Mouse (Mus musculus) erythroblast, embryonic 14.5 days (primary cell): Measurements from ENCODE around the gene A930018P22Rik. TPM values are rescaled to one million over a fixed set of nuclear protein-coding genes. Genes with fewer than 3 reads are reported as not detected.

Experiments used
- H3K27me3 ChIP-seq: 2 replicates; pipeline ENCODE4 v1.6.1; 2012; ENCODE audit warnings: inconsistent platforms; ENCODE audit not compliant: control insufficient read depth
- H3K36me3 ChIP-seq: 2 replicates; pipeline ENCODE4 v1.6.1; 2012; ENCODE audit warnings: mild to moderate bottlenecking, inconsistent platforms; ENCODE audit not compliant: control insufficient read depth
- H3K4me1 ChIP-seq: 2 replicates; pipeline ENCODE4 v1.6.1; 2012; ENCODE audit warnings: inconsistent platforms; ENCODE audit not compliant: control insufficient read depth
- H3K4me3 ChIP-seq: replicated peaks from 2 replicates; pipeline ENCODE3; 2012; ENCODE audit warnings: moderate library complexity, mild to moderate bottlenecking, inconsistent platforms
- H3K9me3 ChIP-seq: 2 replicates; pipeline ENCODE4 v1.6.1; 2012; ENCODE audit warnings: low read length, inconsistent platforms, mixed read lengths; ENCODE audit not compliant: control insufficient read depth
- GATA1 ChIP-seq: IDR thresholded peaks from 2 replicates; pipeline ENCODE4 v1.6.1; 2012; ENCODE audit warnings: low read length, inconsistent platforms, mixed read lengths
- TAL1 ChIP-seq: IDR thresholded peaks from 3 replicates; pipeline ENCODE4 v1.6.1; 2012; ENCODE audit warnings: low read length, inconsistent platforms, mixed read lengths
- polyA plus RNA-seq: library from polyadenylated mRNA; stranded (reverse); fragments of >175 nt; gene quantifications from 2 replicates; pipeline ENCODE4 v1.2.3, GENCODE M21; 2012

A930018P22Rik gene
- polyA plus RNA-seq, 1 experiment = 0.96 TPM

GRCm38 (mm10) chr2:104133042-104133810, 10.7 kb downstream of the A930018P22Rik start:
- H3K4me3 ChIP-seq = no peak overlapping the region
- TF ChIP-seq GATA1 = no peak
- no peak for TF ChIP-seq TAL1
- no peaks in the 10 kb centered on the region for H3K9me3 ChIP-seq
- peaks cover 57% of the 10 kb centered on the region for H3K4me1 ChIP-seq
- peaks cover 27% of the 10 kb centered on the region for H3K27me3 ChIP-seq
- no peaks in the 10 kb centered on the region for H3K36me3 ChIP-seq

- TF ChIP-seq TAL1 (no peak), GATA1 (no peak)
- peaks cover 47% of the 10 kb centered on the region for H3K4me1 ChIP-seq
- no peaks in the 10 kb centered on the region for H3K36me3 ChIP-seq
- peaks cover 8% of the 10 kb centered on the region for H3K9me3 ChIP-seq
- H3K27me3 ChIP-seq = peaks cover 22% of the 10 kb centered on the region
- H3K4me3 ChIP-seq = no peak overlapping the region
Measured at GRCm38 (mm10) chr2:104134150-104135056, 11.8 kb downstream of the A930018P22Rik start.

DNA sequence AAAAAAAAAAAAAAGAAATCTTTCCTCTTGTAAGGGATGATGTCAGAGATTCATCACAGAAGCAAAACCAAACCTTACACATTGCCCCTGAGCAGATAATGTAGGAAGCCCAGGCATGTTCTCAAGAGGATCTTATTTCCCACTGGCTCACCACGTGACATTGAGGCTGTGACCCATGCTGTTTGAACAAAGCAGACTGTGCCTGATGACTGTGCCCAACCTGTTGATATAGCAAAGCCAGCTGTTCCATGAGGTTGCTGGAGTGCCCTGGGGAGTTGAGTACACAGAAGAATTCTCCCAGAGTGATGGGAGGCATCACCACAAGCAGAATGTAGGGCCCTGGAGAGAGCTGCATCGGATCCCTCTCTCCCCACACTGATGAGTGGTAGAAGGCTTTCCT, 13.4 kb downstream of the A930018P22Rik start:
- Histone ChIP-seq H3K4me1 (peaks cover 31% of the 10 kb centered on the region), H3K27me3 (peaks cover 22% of the 10 kb centered on the region), H3K9me3 (peaks cover 8% of the 10 kb centered on the region), H3K36me3 (no peaks in the 10 kb centered on the region), H3K4me3 (no peak overlapping the region)
- TF ChIP-seq GATA1 (no peak), TAL1 (no peak)

- Histone ChIP-seq H3K4me3 (no peak overlapping the region), H3K4me1 (peaks cover 18% of the 10 kb centered on the region), H3K27me3 (peaks cover 21% of the 10 kb centered on the region), H3K36me3 (no peaks in the 10 kb centered on the region), H3K9me3 (peaks cover 20% of the 10 kb centered on the region)
- no peak for TF ChIP-seq GATA1
- TF ChIP-seq TAL1 = no peak
Measured at GRCm38 (mm10) chr2:104142140-104142539, 19.6 kb downstream of the A930018P22Rik start.

DNA sequence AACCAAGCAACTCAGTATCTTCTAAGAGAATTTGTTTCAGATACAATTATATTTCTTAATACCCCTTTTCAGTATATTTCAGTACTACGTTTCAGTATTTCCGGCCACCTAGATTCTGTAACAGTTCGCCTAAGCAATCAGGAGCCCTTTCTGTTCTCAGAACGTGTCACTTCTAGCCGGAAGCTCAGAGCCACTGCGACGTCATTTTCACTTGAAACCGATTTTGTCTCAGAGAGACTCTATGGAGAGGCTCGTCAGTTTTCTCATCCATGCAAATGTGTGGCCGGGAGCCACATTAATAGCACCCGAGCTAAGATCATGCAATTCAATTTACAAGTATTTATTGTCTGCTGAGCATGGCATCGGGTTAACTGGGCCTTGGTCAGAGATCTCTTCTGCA, 21.4 kb downstream of the A930018P22Rik start:
- Histone ChIP-seq H3K27me3 (peaks cover 18% of the 10 kb centered on the region), H3K9me3 (peaks cover 14% of the 10 kb centered on the region), H3K4me1 (peaks cover 18% of the 10 kb centered on the region), H3K36me3 (no peaks in the 10 kb centered on the region), H3K4me3 (no peak overlapping the region)
- TF ChIP-seq TAL1 (no peak), GATA1 (no peak)

DNA sequence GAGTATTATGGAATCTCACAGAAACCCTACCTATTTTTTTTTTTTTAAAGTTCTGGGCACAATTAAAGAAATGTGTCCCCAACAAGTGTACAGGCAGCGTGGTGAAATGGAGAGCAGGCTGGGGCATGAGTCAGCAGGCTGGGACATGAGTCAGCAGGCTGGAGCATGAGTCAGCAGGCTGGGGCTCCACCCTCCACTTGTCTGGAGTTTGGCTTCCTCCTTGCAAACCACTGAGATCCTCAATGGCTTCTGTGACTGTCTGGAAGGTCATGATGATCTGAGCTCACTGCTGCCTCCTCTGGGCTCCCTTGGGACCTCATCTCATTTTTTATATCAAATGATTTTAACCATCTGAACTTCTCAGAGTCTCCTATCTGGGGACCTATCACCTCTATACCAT, 23.4 kb downstream of the A930018P22Rik start:
- H3K27me3 ChIP-seq = peaks cover 22% of the 10 kb centered on the region
- peaks cover 18% of the 10 kb centered on the region for H3K4me1 ChIP-seq
- H3K4me3 ChIP-seq = no peak overlapping the region
- H3K36me3 ChIP-seq = no peaks in the 10 kb centered on the region
- TF ChIP-seq GATA1 (no peak), TAL1 (no peak)
- peaks cover 13% of the 10 kb centered on the region for H3K9me3 ChIP-seq

DNA sequence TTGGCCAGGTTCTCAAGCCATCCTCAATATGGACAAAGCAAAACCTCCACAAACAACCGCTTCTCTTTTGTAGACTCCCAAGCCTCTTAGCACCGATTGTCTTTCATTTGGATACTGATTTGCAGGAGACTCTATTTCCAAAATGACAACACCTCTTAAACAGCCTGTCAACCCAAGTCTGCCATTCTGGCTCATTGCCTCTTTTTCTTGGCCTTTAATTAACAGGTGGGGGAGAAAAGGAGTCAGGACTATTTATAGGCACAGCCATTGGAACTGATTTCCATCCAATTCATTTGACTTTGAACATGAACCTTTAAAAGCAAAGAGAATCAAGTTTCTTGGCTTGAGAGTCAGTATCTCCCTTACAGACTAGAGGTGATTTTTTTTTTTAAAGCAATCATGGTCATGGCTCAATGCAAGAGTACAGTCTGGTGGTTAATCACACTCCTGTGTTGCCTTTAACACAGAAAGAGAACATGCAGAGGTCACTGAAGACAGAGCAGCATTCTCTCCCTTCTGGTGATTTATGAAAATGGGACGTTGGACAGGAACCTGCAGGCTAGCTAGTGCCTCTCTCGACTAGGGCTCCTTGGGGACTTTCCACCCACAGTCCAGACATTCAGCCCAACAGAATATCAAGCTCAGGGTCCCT, 25.5 kb downstream of the A930018P22Rik start:
- H3K9me3 ChIP-seq = peaks cover 13% of the 10 kb centered on the region
- H3K27me3 ChIP-seq = peaks cover 15% of the 10 kb centered on the region

DNA sequence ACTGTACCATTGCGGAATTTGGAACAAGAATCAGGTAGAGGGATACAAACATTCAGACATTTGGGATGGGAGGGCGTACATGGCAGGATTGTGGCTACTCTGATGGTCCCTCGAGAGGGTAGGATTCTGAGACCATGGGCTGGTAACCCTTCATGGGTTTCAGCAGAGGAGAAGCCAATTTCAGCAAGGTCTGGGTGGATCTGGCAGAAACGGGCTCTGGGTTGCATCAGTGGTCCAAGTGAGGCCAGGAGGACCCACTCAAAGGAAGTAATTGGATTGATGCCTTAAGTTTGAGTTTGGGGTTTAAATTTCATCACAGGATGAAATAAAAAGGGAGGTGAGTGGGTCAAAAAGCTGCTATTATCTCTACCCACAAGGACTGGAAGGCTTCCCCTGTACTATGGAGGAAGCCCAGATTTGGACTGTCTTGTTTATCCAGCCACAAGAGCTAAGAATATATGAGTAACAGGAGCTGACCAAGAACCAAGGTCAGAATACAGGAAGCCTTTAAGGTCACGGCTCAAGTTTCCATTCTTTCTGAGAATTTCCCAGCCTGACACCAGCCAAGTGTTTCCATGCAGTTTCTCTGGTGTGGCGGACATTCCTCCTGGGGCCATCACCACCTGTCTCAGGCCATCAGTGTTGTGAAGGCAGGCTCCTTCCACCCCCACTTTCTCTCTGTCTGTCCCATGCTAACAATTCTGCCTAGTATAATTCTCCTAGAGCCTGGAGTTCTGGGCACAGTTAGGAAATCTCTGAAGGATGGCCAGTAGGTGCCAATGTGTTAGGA, 28.2 kb downstream of the A930018P22Rik start:
- H3K27me3 ChIP-seq = peaks cover 12% of the 10 kb centered on the region
- peaks cover 9% of the 10 kb centered on the region for H3K9me3 ChIP-seq
- TF ChIP-seq GATA1 (no peak), TAL1 (no peak)
- H3K4me3 ChIP-seq = no peak overlapping the region
- no peaks in the 10 kb centered on the region for H3K36me3 ChIP-seq
- peaks cover 10% of the 10 kb centered on the region for H3K4me1 ChIP-seq

More for the DNA sequence above, 25.5 kb downstream of the A930018P22Rik start:
- Histone ChIP-seq H3K4me1 (peaks cover 18% of the 10 kb centered on the region), H3K36me3 (no peaks in the 10 kb centered on the region), H3K4me3 (no peak overlapping the region)
- no peak for TF ChIP-seq GATA1
- no peak for TF ChIP-seq TAL1
